Mouse (Mus musculus) ovary, adult 18-20 months (tissue): Measurements from ENCODE around the gene C2cd5.

Experiments
- DNase-seq: peaks from one replicate; pipeline ENCODE4 v3.0.0; 2022; ENCODE audit warnings: low spot score, mixed read lengths

C2cd5 gene

GRCm38 (mm10) chr6:142979665-142980660, 120.0 kb downstream of the C2cd5 start:
- no peak for DNase-seq

- no peak for DNase-seq
These were observed 122.7 kb downstream of the C2cd5 start for GRCm38 (mm10) chr6:142977221-142977620.

GRCm38 (mm10) chr6:142973289-142973688, 126.7 kb downstream of the C2cd5 start:
- no peak for DNase-seq

GRCm38 (mm10) chr6:142972205-142972604, 127.7 kb downstream of the C2cd5 start:
- DNase-seq, result no peak

- DNase-seq, result no peak
These were observed 132.5 kb downstream of the C2cd5 start for GRCm38 (mm10) chr6:142967407-142967806.

GRCm38 (mm10) chr6:142964531-142965385, 135.2 kb downstream of the C2cd5 start:
- peak; percentile 79 for DNase-seq

- DNase-seq, result no peak
These were observed 135.8 kb downstream of the C2cd5 start, which contains the start of gene St8sia1 for GRCm38 (mm10) chr6:142964076-142964530. St8sia1 (minus strand) TSS chr6:142964452.

- no peak for DNase-seq
These were observed 136.4 kb downstream of the C2cd5 start for GRCm38 (mm10) chr6:142963480-142964075.

- DNase-seq, result no peak
These were observed 137.1 kb downstream of the C2cd5 start for GRCm38 (mm10) chr6:142962881-142963280.

- no peak for DNase-seq
These were observed 137.5 kb downstream of the C2cd5 start for GRCm38 (mm10) chr6:142962476-142962875.

GRCm38 (mm10) chr6:142961721-142962455, 138.1 kb downstream of the C2cd5 start:
- DNase-seq, result no peak
